Mouse (Mus musculus) hindbrain, postnatal 0 days (tissue): ENCODE data around the gene Lamb1. TPM values are rescaled to one million over a fixed set of nuclear protein-coding genes. Genes with fewer than 3 reads are reported as not detected.

Experiments used
- ATAC-seq: fragments of 200-750 bp; cut with Nextera tagmentation; 2 replicates; pipeline ENCODE4 v1.8.0; 2017; ENCODE audit warnings: mild to moderate bottlenecking, moderate TSS enrichment, moderate library complexity
- DNase-seq: peaks from one replicate; pipeline ENCODE4 v3.0.0-alpha.2; 2015; ENCODE audit warnings: low spot score
- H3K27ac ChIP-seq: fragments of 300-500 bp; sonication (generic); 2 replicates; pipeline ENCODE4 v1.5.1; 2014; ENCODE audit warnings: mild to moderate bottlenecking
- H3K27me3 ChIP-seq: fragments of 300-500 bp; sonication (generic); 2 replicates; pipeline ENCODE4 v1.6.1; 2014; ENCODE audit warnings: low read length, mixed read lengths; ENCODE audit not compliant: insufficient read depth
- H3K36me3 ChIP-seq: fragments of 300-500 bp; sonication (generic); 2 replicates; pipeline ENCODE4 v1.6.1; 2014; ENCODE audit warnings: low read length, mixed read lengths; ENCODE audit not compliant: insufficient read depth
- H3K4me1 ChIP-seq: fragments of 300-500 bp; sonication (generic); 2 replicates; pipeline ENCODE4 v1.6.1; 2014; ENCODE audit warnings: antibody characterized with exemption, low read length, mixed read lengths; ENCODE audit not compliant: insufficient read depth
- H3K4me2 ChIP-seq: fragments of 300-500 bp; sonication (generic); 2 replicates; pipeline ENCODE4 v1.6.1; 2014; ENCODE audit warnings: low read depth, mild to moderate bottlenecking, low read length, moderate library complexity, mixed read lengths
- H3K4me3 ChIP-seq: fragments of 300-500 bp; sonication (generic); 2 replicates; pipeline ENCODE4 v1.5.1; 2014; ENCODE audit warnings: low read length
- H3K9ac ChIP-seq: fragments of 300-500 bp; sonication (generic); replicated peaks from 2 replicates; pipeline ENCODE4 v1.6.1; 2014; ENCODE audit warnings: mild to moderate bottlenecking, low read length, moderate library complexity, mixed read lengths
- H3K9me3 ChIP-seq: fragments of 300-500 bp; sonication (generic); 2 replicates; pipeline ENCODE4 v1.6.1; 2016; ENCODE audit warnings: low read length, mixed read lengths
- CTCF ChIP-seq: IDR thresholded peaks from 2 replicates; pipeline ENCODE4 v1.5.1; 2016; ENCODE audit warnings: antibody characterized with exemption, control low read depth, low read depth
- WGBS: fragments of 180-500 bp; shearing (Covaris S2); extraction: QIAGEN DNeasy Blood & Tissue Kit; methylation state at CpG from one replicate; pipeline ENCODE4 v1.1.7; 2014; 5-methylcytosine and 5-hydroxymethylcytosine counted together
- polyA plus RNA-seq: library from polyadenylated mRNA; unstranded; fragments of >200 nt; fragmentation: Nextera tagmentation; extraction: Ambion mirVana; gene quantifications from 2 replicates; pipeline ENCODE4 v1.2.1, GENCODE M21; 2015
- total RNA-seq: library from RNA; depleted of rRNA; stranded (reverse); fragments of >200 nt; gene quantifications from 2 replicates; pipeline ENCODE4 v1.2.3, GENCODE M21; 2014

Lamb1 gene
- total and polyA plus RNA-seq, 2 experiments from 2014 or later, result 12.1 to 30.9 TPM

GRCm38 (mm10) chr12:31350191-31350943 lies 85.3 kb downstream of the Lamb1 start:
- H3K27ac ChIP-seq, result peak overlapping the region; percentile 82; the same call in 1 of the 2 replicates
- H3K4me1 ChIP-seq, result no peaks in the 10 kb centered on the region; the same call in 1 of the 2 replicates
- H3K9me3 ChIP-seq, result no peaks in the 10 kb centered on the region
- WGBS, result 31% methylated on average over 15 of the region's 15 CpGs
- H3K36me3 ChIP-seq, result 0 out of 2 replicates have a peak, but pooled peaks cover 4% of the 10 kb centered on the region
- TF ChIP-seq CTCF, result no peak
- peak overlapping the region; percentile 89 for H3K4me2 ChIP-seq
- DNase-seq, result no peak
- peak overlapping the region; percentile 92 for H3K9ac ChIP-seq
- no peak for ATAC-seq
- H3K4me3 ChIP-seq, result peak overlapping the region; percentile 100
- H3K27me3 ChIP-seq, result no peaks in the 10 kb centered on the region

GRCm38 (mm10) chr12:31350944-31351928 lies 86.2 kb downstream of the Lamb1 start, which contains the start of gene Dld:
Dld (minus strand) TSS chr12:31351453.
- ATAC-seq (peak; percentile 100), DNase-seq (peak; percentile 98)
- H3K9ac ChIP-seq, result peak within 1 kb of the TSS; percentile 92
- peak within 1 kb of the TSS; percentile 100 for H3K4me3 ChIP-seq
- H3K4me1 ChIP-seq, result no peaks in the 10 kb centered on the region; the same call in 1 of the 2 replicates
- H3K9me3 ChIP-seq, result no peaks in the 10 kb centered on the region
- 6% methylated on average over 57 of the region's 66 CpGs for WGBS
- no peaks in the 10 kb centered on the region for H3K27me3 ChIP-seq
- TF ChIP-seq CTCF, result peak; percentile 30; the same call in 1 of the 2 replicates
- H3K36me3 ChIP-seq, result 0 out of 2 replicates have a peak, but pooled peaks cover 4% of the 10 kb centered on the region
- peak within 1 kb of the TSS; percentile 82 for H3K27ac ChIP-seq
- H3K4me2 ChIP-seq, result peak within 1 kb of the TSS; percentile 89

GRCm38 (mm10) chr12:31366428-31366827 lies 101.4 kb downstream of the Lamb1 start:
- H3K9me3 ChIP-seq, result no peaks in the 10 kb centered on the region
- H3K4me3 ChIP-seq, result no peak overlapping the region
- 41% methylated on average over 3 of the region's 3 CpGs for WGBS
- no peaks in the 10 kb centered on the region for H3K4me1 ChIP-seq
- DNase-seq (no peak), ATAC-seq (no peak)
- H3K4me2 ChIP-seq, result no peak overlapping the region
- no peaks in the 10 kb centered on the region for H3K36me3 ChIP-seq
- no peaks in the 10 kb centered on the region for H3K27me3 ChIP-seq
- no peak for TF ChIP-seq CTCF
- H3K9ac ChIP-seq, result no peak overlapping the region
- H3K27ac ChIP-seq, result no peak overlapping the region

GRCm38 (mm10) chr12:31367721-31368120 lies 102.7 kb downstream of the Lamb1 start:
- Histone ChIP-seq H3K4me3 (no peak overlapping the region), H3K4me2 (no peak overlapping the region), H3K9me3 (no peaks in the 10 kb centered on the region), H3K36me3 (no peaks in the 10 kb centered on the region), H3K4me1 (no peaks in the 10 kb centered on the region), H3K27me3 (no peaks in the 10 kb centered on the region), H3K27ac (no peak overlapping the region), H3K9ac (no peak overlapping the region)
- TF ChIP-seq CTCF, result no peak
- 87% methylated on average over 5 of the region's 5 CpGs for WGBS
- DNase-seq (no peak), ATAC-seq (no peak)

- WGBS, result 90% methylated on average over 1 of the region's 1 CpGs
- no peak for TF ChIP-seq CTCF
- ATAC-seq, result no peak
Observed at GRCm38 (mm10) chr12:31369118-31369517, 104.1 kb downstream of the Lamb1 start.

GRCm38 (mm10) chr12:31369656-31370055 lies 104.6 kb downstream of the Lamb1 start:
- H3K9me3 ChIP-seq, result no peaks in the 10 kb centered on the region
- H3K4me3 ChIP-seq, result no peak overlapping the region
- DNase-seq (no peak), ATAC-seq (no peak)
- H3K27me3 ChIP-seq, result no peaks in the 10 kb centered on the region
- 78% methylated on average over 7 of the region's 7 CpGs for WGBS
- no peak overlapping the region for H3K4me2 ChIP-seq
- H3K9ac ChIP-seq, result no peak overlapping the region
- no peak overlapping the region for H3K27ac ChIP-seq
- H3K4me1 ChIP-seq, result no peaks in the 10 kb centered on the region
- TF ChIP-seq CTCF, result no peak
- H3K36me3 ChIP-seq, result no peaks in the 10 kb centered on the region

More at GRCm38 (mm10) chr12:31369118-31369517, 104.1 kb downstream of the Lamb1 start:
- H3K27ac ChIP-seq, result no peak overlapping the region
- H3K4me3 ChIP-seq, result no peak overlapping the region
- no peak for DNase-seq
- no peak overlapping the region for H3K4me2 ChIP-seq
- H3K4me1 ChIP-seq, result no peaks in the 10 kb centered on the region
- no peaks in the 10 kb centered on the region for H3K36me3 ChIP-seq
- no peaks in the 10 kb centered on the region for H3K27me3 ChIP-seq
- H3K9ac ChIP-seq, result no peak overlapping the region
- H3K9me3 ChIP-seq, result no peaks in the 10 kb centered on the region
